Mouse (Mus musculus): Measurements from ENCODE around the gene Cnmd. TPM values are rescaled to one million over a fixed set of nuclear protein-coding genes. Genes with fewer than 3 reads are reported as not detected.

The Cnmd gene
- not detected for total RNA-seq (2023)

DNA sequence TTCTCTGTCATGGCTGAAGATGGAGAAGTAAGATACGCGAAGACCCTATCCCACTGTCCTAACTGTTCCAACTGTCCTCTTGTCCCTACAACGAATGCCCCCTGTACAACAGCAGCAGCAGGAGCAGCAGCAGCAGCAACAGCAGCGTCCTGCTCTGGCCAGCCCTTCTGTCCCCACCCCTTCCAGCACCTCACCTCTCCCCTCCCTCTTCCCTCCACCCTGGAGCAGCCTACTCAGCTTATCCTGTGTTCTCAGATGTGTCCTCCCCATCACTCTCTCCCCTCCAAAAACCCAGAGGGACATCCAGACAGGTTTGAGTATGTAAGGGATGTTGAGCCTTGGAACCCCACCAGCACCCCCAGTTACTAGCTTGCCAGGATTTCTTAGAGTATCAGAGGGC is at the start of gene Cnmd:
TSS of gene Cnmd (minus strand) at position 170 of the 400 bp plus-strand sequence.

Other genes starting within 250 kb of the Cnmd start
- 10 to 100 TPM; 32.1 to 32.9 TPM for gene Kbtbd7, start 235.7 kb downstream of the Cnmd start, total RNA-seq (2023)
- gene Kbtbd6, start 210.3 kb downstream of the Cnmd start, total RNA-seq (2023) = 1 to 10 TPM; 3.6 TPM
- 10 to 100 TPM; 56.8 to 64.4 TPM for gene Elf1, start 181.0 kb downstream of the Cnmd start, total RNA-seq (2023)
- gene Wbp4, start 180.7 kb downstream of the Cnmd start, total RNA-seq (2023) = 10 to 100 TPM; 19.5 to 22.2 TPM
- 10 to 100 TPM; 56.8 to 62.8 TPM for gene Sugt1, start 74.5 kb downstream of the Cnmd start, total RNA-seq (2023)
- gene Pcdh8, start 109.1 kb upstream of the Cnmd start, total RNA-seq (2023) = not detected

Measured in neutrophil, adult 59 days (primary cell).